Mouse (Mus musculus) C2C12 (cell line): ENCODE measurements around the gene Trim46.

Source experiments
- CEBPB ChIP-seq: IDR thresholded peaks from one replicate; pipeline ENCODE4 v1.6.1; 2011; ENCODE audit warnings: low read depth, mild to moderate bottlenecking, control low read depth, moderate library complexity
- CTCF ChIP-seq: IDR thresholded peaks from one replicate; pipeline ENCODE4 v1.5.1; 2011; ENCODE audit not compliant: control insufficient read depth, insufficient read depth, insufficient read length
- MYOG ChIP-seq: IDR thresholded peaks from one replicate; pipeline ENCODE4 v1.6.1; 2011; ENCODE audit not compliant: control insufficient read depth, insufficient read length; ENCODE audit errors: extremely low read depth

DNA sequence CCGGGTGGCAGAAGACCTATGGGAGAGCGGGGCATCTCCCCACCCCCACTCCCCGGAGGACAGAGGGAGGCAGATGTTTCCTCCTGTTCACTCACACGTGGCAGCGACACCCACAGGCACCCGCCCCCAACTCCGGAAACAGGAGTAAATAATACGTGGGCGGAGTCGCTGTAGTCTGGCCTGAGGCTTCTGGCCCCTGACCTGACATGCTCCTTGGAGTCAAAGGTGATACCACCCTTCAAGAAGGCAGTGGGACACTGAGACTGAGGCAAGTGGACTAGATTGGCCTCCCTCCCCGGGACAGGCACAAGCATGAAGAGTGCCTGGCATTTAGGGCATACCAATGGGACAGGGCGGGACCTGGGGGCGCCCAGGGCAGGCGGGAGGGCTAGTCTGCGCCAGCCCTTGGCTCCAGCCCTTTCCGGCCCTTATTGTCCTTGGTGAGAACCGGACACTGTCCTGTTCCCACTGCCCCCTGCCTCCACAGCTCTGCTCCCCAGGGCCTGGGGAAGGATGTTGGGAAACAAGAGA, 5.3 kb upstream of the Trim46 start:
- TF ChIP-seq CTCF (no peak), CEBPB (no peak), MYOG (no peak)
